Mouse (Mus musculus): ENCODE results near the gene Qrich1. TPM values are rescaled to one million over a fixed set of nuclear protein-coding genes. Genes with fewer than 3 reads are reported as not detected.

Qrich1 gene
- total RNA-seq, 2 experiments from 2014 or later: 162 to 172 TPM

DNA sequence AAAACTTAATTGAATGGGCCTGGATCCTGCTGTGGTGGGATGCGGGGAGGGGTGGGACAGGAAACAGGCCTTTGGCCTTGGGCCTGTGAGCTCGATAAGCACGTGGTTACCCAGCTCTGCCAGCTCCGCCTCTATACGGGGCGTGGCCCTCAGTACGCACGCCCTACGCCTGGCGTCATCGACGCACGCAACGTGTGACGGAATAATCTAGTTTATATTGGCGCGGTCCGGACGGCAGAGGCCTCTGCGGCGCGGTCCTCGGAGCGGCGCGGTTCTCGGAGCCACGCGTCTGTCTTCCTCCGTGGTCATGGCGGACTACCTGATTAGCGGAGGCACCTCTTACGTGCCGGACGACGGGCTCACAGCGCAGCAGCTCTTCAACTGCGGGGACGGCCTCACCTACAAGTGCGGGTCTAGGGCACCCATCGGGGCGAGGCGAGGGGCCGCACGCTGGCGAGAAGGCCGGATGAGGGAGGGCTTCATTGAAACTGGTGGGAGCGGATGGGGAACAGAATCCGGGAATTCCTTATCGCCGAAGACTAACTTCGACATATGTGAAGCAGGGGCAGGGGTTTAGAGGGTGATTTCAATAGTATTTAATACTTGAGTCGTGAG is 43.7 kb downstream of the Qrich1 start, which contains the start of gene Impdh2:
Impdh2 (plus strand) TSS at position 60 of the 615 bp plus-strand sequence.
- DNase-seq (ENCODE audit: low spot score in 2 of 2): peak; percentile 86 to 87

DNA sequence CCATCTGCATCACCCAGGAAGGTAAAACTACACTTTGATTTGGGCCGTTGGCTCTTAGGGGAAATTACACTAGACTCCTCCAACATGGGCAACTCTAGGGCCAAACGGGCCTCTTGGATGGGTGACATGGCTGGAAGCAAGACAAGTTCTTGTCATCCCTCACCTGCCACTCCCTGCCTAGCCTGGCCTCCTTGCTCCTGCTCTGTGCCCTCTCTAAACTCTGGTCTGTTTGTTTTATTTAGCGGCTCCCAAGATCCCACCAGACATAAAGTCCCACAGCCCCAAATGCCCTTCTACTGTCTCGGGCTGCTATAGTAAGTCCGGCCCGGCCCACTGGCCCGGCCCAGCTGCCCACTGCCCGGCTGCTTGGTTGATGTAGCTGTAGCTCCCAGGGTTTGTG is 47.1 kb downstream of the Qrich1 start:
- no peak for DNase-seq (ENCODE audit: low spot score in 2 of 2)

DNA sequence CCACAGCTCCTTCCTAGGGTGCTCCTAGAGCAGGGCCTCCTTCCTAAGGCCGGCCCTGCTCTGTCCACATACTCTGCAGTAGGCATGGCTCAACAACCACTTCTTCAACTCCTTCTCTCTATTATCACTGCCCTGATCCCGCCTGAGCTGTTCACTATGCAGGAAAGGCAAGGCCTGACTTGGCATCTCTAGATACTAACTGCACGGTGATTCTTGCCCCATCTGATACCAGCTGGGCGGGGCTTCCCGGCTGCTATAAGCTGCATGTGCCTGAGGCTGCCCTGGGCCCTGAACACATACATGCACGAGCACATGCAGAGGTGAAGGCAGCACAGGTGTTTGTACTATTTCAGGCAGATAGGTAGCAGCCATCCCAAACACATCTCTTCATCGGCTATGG is 47.5 kb downstream of the Qrich1 start:
- DNase-seq (ENCODE audit: low spot score in 2 of 2): no peak

DNA sequence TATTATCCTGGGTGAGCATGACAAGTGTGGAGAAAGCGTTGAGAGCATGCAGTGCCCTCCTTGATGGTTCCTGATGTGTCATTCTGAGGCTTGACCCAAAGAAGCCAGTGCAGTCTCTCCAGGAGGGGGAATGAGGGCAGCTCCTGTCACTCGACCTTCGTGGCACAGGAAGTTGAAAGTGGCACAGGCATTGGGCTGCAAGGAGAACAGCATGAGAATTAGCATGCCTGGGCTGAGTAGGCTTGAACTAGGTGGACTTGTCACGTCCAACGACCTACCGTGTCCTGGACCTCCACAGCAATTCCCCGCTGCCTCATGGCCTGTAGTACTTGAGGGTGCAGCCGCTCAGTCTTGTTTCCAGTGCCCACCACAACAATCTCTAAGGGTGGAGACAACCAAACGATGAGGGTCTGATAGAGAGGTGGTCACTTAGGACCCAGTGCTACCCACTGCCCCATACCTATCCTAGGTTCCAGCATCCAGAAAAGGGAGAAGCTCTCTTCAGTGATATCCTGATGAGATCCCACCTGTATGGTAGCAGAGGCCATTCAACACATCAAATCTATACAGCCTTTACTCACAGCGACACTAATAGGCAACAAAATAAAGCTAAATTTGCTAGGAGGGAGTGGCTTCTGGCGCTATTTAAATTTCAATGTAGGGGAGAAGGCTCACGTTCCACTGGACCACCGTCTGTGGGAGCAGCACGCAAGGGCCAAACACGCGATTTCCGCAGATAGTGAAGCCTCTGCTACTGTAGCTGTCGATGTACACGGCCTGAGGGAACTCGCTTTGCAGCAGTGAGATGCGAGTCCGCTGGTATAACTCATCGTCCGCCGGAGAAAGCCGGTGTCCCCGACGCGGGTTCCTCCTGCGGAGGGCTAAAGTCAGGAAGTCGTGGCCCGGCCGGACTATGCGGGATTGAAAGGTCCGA is 49.5 kb downstream of the Qrich1 start:
- DNase-seq (ENCODE audit: low spot score in 2 of 2): no peak

DNA sequence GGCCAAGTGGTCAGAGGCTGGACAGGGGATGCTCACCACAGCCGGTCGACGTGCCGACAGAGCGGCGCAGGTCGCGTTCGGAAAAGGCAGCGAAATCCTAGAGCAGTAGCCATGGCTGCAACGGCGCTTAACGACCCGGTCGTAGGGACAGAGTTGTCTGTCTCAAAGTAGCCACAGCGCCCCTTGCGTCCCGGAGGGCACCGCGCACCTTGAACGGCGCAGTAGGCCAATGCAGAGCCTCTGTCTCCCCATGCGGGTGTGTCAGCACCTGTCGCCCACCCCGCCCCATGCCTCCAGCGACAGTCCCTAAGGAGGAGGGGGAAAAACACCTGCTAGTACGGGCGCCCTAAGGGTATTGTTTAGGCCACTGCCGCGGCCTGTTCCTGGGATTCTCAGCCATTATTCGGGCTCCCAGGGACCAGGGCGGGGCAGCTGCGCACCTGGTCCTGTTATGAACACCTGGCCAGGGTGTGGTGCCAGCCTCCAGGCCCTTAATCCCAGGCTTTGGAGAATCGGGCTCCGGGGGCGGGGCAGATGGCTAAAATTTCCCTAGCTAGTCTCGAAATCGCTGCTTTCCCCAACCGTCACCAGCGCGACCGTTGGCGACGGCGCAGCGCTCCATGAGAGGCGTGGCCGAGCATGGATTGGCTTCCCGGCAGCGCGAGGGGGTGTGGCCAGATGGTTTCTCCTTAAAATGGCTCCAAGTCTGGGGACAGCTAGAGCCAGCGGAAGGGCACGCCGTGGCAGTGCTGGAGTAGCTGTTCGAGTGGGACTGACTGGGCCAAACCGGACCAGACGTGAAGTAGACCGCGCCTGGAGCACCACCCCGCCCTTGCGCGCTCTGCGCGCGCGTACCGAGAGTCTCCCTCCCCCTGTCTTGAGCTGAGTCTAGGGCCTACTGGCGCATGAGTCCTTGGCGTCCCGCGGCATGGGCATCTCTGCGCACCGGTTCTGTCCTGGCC is 50.5 kb downstream of the Qrich1 start, which contains the start of gene Ndufaf3:
Ndufaf3 (minus strand) TSS at position 620 of the 962 bp plus-strand sequence.
- DNase-seq (ENCODE audit: low spot score in 2 of 2): peak; percentile 93 to 95

DNA sequence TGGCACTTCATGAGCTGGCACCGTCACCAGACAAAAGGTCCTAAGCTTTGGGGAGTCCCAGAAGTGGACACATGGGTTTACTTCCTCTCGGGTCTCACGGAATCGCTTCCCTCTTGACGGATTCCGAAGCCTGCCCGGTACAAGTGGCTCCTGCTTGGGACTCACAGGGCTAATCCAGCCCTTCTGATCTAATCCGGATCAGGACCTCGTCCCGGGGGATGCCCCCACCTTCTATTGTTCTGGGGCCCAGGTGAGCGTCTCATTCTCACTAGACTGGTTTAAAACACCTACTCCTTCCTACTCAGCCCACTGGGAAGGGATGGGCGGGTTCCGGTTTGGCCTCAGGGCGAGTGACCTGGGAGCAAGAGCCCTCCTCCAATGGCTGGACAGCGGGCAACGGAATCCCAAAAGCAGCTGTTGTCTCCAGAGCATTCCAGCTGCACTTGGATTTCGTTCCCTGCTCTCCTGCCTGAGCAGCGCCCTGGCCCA is 51.4 kb downstream of the Qrich1 start:
- no peak for DNase-seq (ENCODE audit: low spot score in 2 of 2)

DNA sequence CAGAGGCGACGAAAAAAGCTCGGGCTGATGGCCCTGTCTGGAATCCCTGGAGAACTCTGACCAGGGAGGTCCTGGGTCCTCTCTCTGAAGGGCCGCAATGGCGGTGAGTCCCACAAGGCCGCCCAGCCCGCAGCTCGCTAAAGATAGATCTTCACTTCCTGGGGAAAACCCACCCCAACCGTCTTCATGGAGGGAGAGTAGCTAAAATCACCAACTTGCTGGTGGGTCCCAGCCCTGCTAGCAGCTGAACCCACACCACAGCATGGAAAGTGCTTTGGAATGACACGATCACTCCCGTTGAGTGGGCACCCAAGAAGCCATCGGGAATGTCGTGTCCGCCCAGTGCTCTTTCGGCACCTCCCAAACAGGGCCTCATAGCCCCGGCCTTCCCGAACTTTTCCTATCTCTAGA is 51.9 kb downstream of the Qrich1 start:
- DNase-seq (ENCODE audit: low spot score in 2 of 2): no peak

DNA sequence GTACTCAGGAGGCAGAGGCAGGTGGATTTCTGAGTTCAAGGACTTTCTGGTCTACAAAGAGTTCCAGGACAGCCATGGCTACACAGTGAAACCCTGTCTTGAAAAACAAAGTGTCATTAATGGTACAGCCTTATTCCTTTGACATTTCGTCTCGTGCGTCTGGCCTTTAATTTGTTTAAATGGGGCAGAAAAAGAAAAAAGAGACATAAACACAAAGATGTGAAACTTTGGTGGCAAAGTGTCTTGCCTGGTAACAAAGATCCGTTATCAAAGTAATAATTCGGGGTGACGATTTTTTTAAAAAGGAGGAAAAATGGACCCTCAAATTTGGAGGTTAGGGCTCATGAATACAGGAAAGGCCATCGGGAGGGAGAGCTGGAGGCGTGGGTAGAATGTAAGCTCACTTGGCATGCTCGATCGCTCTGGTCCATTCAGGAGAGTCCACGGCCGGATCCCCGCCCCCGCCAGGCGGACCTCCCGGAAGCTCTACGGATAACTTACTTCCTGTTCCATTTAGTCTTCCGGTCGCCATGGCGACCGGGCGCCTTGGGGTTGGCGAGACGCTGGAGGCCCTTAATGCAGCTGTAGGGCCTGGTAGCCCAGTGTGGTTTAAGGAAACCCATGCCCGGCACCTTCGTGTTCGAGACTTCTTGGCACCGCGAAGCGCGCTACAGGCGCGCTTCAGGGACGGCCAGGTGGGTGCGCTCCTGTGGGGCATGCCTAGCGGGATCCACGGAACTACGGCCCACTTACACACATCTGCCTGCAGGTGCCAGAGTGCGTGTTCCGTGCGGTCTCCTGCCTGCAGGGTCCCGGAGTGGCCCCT is 53.0 kb downstream of the Qrich1 start, which contains the start of gene Dalrd3:
Dalrd3 (plus strand) TSS at position 506 of the 826 bp plus-strand sequence.
- peak; percentile 76 to 80 for DNase-seq (ENCODE audit: low spot score in 2 of 2)

DNA sequence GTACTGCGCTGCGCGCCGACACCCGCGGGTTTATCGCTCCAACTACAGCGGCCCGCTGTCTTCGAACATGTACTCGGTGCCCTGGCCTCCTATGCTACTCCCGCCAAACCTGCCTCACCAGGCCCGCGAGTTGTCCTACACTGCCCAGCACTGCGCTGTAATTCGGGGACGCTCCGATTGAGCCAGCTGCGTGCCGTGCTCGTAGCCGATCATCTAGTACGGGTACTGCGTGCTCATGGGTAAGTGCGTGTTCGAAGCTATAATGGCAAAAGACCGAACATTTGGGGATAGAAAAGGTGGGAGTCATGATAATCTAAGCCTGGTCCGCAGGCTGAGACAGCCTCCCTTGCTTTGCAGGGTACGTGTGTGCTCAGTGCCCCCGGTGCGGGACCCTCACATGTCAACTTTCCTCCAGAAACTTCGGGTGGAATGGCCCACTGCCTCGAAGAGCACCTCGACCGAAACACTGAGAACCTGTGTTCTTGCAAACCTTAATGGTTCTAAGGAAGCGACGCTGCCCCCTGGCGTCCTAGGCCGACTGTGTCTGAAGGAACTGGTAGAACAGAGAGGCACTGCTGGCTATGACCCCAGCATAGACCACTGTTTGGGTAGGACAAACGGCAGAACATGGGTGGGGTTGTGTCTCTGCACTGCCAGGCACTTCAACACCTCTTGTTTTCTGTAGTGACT is 53.7 kb downstream of the Qrich1 start:
- peak in 1 of 2 experiments; percentile 71 for DNase-seq (ENCODE audit: low spot score in 2 of 2)

DNA sequence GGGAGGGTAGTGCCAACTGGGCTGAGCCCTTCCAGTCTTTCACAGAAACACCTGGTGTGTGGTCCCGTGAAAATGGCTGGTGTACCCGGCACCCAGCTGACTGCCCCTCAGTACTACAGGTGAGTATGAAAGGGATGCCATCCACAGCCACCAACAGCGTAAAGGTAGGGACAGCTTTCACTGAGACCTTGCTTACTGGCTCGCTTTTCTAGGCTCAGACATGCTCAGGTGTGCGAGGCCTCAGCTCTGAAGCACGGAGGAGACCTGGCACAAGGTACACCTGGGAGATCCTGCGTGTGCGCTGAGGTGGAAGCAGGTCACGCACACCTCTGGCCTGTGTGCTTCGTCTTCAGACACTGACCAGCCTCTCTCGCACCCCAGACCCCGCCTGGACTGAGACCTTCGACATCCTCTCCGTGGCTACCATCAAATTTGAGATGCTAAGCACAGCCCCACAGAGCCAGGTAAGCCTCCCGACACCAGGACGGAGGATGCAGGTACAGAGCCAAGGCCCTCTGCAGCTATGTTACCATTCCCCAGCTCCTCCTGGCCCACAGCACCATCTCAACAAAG is 54.9 kb downstream of the Qrich1 start:
- no peak for DNase-seq (ENCODE audit: low spot score in 2 of 2)

DNA sequence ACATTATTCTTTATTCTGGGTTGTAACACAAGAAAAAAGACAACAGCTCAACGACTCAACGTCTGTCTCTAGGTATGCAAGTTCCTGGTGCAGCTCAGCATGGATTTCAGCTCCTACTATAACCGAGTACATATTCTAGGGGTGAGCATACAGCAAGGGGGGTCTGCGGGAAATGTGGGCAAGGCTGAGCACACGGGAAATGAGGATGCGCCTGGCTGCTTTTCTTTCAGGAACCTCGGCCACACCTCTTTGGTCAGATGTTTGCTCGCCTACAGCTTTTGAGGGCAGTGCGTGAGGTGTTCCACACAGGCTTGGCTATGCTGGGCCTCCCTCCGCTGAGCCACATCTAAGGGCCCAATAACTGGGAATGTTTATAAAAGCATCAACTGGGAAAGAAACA is 55.7 kb downstream of the Qrich1 start:
- DNase-seq (ENCODE audit: low spot score in 2 of 2): no peak

DNA sequence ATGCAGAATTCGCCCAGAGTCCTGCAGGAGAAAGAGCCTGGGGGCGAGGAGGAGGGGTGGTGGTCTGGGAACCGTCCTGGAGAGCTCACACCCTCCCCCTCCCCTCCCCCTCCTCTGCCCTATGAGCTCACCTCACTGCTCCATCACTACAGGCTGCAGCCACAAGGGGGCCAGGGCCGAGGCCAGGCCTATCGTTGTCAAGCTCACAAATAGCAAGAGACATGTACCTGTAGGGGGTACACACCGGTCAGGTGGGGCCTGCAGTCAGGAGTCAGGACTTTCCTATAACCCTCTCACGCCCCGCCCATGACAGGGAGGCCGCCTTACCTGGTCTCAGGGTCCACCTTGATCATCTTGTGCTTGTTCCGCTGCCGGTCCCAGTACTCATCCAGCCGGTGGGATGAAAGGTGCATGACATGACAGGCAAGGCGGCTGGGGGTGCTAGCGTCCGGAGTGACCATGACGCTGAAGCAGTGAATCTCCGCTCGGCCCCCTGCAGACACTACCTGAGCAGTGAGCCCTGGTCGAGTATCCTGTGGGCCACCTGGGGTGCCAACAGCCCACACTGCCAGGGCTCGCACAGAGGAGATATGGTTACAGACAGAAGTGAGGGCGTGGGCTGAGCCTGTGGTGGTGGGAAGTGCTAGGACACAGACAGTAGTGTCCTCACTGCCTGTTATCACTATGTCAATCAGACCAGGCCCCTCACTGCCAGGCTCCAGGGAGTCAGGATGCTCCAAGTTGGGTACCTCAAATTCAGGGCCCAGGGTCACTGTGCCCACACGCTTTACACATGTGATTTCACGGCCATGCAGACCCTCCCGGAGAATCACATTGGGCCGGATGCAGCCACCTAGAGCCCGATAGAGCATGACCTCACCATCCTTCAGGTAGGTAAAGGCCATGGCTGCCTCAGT is 57.4 kb downstream of the Qrich1 start:
- peak in 1 of 2 experiments; percentile 43 for DNase-seq (ENCODE audit: low spot score in 2 of 2)

DNA sequence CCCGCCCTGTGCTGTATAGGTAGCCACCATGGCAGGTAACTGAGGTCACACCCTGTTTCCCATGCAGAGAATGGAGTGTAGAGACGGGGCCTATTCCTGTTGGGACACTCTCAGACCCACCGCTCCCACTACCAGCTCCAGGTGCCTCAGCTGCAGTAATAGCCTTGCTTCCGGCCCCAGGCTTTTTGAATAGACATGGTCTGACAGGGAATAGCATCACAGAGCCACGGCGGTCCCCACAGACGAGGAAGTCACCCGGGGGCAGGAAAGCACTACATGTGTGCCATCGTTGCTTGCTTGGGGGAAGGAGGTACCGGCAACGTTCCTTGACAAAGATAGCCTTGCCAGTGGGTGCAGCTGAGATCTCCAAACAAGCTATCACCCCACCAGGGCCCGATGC is 58.3 kb downstream of the Qrich1 start:
- no peak for DNase-seq (ENCODE audit: low spot score in 2 of 2)

DNA sequence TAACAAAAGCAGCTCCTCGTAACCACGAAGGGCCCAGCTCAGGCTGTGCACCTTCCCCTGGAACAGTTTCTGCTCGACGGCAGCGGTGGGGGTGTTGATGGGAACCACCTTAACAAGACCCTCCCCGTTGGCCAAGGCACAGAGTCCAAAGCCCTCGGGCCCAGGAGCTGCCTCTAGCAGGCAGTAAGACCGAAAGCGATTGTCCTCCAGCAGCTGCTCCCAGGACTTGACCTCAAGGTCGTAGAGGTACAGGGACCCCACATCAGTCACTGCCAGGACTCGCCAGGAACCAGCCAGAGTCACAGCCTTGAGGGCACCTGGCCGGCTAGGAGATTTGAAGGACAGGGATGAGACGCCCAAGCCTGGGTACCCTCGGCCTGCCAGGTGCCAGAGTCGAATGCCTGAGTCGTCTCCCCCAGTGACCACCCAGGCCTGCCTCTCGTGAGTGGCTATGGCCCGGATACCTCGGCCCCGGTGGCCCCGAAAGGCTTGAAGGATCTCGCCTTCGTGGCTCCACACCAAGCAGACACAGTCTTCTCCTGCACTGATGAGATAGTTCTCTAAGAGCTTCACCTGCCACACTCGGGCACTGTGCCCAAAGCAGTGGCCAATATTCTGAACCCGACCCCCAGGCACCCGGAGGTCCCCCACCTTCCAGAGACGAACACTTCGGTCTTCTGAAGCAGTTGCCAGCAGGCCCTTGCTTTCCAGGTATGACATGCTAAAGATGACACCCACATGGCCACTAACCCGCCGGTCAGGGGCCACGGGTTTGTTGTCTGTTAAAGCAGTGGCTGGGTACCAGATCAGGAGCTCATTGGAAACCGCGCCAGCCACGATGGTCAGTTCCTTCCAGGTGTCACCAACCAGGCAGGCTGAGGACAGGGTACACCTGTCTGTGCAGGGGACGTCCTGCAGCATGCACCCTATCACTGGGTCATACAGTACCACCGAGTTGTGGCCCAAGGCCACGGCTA is 59.0 kb downstream of the Qrich1 start:
- no peak for DNase-seq (ENCODE audit: low spot score in 2 of 2)

DNA sequence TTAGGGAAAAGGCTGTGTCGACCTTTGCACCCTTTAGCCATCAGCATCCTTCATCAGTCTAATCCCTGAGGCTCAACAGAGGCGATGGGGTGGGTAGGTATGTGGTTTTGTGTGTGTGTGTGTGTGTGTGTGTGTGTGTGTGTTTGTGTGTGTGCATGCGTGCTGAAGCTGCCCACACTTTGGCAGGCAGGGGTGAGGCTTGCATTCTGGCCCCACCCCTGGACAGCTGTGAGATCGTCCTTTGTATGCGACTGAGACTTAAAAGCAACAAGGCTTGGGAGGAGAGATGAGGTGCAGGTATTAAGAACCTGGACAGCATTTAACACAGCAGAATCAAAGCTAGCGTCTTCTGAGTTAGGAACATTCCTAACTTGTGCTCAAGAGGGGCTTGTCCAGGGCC is 60.4 kb downstream of the Qrich1 start:
- no peak for DNase-seq (ENCODE audit: low spot score in 2 of 2)

DNA sequence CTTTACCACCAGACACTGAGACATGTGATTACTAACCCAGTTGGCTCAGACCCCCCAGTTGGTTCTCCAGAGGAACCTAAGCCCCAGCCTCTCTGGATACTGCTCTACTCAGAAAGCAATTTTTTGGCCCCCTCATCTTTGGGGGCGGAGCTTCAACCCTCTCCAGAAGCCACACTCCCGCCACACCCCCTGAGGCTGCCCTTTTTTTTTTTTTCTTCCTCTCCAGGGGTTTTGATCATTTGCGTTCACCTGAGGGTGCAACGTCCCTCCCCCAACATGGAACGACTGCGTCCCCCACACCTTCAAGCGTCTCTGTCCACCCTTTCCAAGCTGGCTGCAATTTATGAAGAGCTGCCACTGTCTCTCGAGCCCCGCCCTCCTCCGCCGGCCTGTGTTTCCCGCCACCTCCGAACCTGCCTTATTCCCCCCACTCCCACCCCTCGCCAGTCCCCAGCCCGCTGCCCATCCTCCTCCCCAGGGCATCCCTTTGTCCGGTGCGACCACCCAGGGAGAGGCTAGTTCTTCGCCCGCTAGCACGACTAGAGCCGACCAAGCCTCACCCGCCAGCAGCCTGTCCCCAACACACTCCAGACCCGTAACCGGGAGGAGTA is 61.4 kb downstream of the Qrich1 start:
- DNase-seq (ENCODE audit: low spot score in 2 of 2): peak in 1 of 2 experiments; percentile 24

All from adrenal gland, postnatal 4 days (tissue).